Mouse (Mus musculus) neural tube, embryonic 11.5 days (tissue): Measurements from ENCODE around the gene Pigf. TPM values are rescaled to one million over a fixed set of nuclear protein-coding genes. Genes with fewer than 3 reads are reported as not detected.
A peak's percentile ranks its signal among the peaks of the same experiment; 100 is the strongest.

ENCODE experiments used
- ATAC-seq: fragments of 200-750 bp; cut with Nextera tagmentation; 2 replicates; pipeline ENCODE4 v1.8.0; 2017; ENCODE audit warnings: moderate number of reproducible peaks, mild to moderate bottlenecking, moderate TSS enrichment, moderate library complexity; ENCODE audit not compliant: insufficient read depth, low FRiP score, low TSS enrichment
- DNase-seq: peaks from one replicate; pipeline ENCODE4 v3.0.0-alpha.2; 2015; ENCODE audit warnings: low spot score
- H3K27ac ChIP-seq: fragments of 300-500 bp; sonication (generic); 2 replicates; pipeline ENCODE4 v1.5.1; 2014; ENCODE audit warnings: low read depth, mild to moderate bottlenecking, low read length
- H3K27me3 ChIP-seq: fragments of 300-500 bp; sonication (generic); 2 replicates; pipeline ENCODE4 v1.6.1; 2014; ENCODE audit warnings: mild to moderate bottlenecking, low read length, mixed read lengths; ENCODE audit not compliant: control insufficient read depth, insufficient read depth
- H3K36me3 ChIP-seq: fragments of 300-500 bp; sonication (generic); 2 replicates; pipeline ENCODE4 v1.6.1; 2014; ENCODE audit warnings: mild to moderate bottlenecking, low read length, moderate library complexity, mixed read lengths; ENCODE audit not compliant: control insufficient read depth, insufficient read depth
- H3K4me1 ChIP-seq: fragments of 300-500 bp; sonication (generic); 2 replicates; pipeline ENCODE4 v1.6.1; 2014; ENCODE audit warnings: low read length, mixed read lengths; ENCODE audit not compliant: control insufficient read depth, insufficient read depth
- H3K4me2 ChIP-seq: fragments of 300-500 bp; sonication (generic); 2 replicates; pipeline ENCODE4 v1.6.1; 2014; ENCODE audit warnings: low read depth, mild to moderate bottlenecking, moderate library complexity
- H3K4me3 ChIP-seq: fragments of 300-500 bp; sonication (generic); 2 replicates; pipeline ENCODE4 v1.5.1; 2014; ENCODE audit warnings: low read depth, low read length
- H3K9ac ChIP-seq: fragments of 300-500 bp; sonication (generic); 2 replicates; pipeline ENCODE4 v1.6.1; 2014; ENCODE audit warnings: mild to moderate bottlenecking, low read length
- H3K9me3 ChIP-seq: fragments of 300-500 bp; sonication (generic); 2 replicates; pipeline ENCODE4 v1.6.1; 2016; ENCODE audit warnings: low read length; ENCODE audit not compliant: control insufficient read depth
- WGBS: fragments of 180-500 bp; shearing (Covaris S2); extraction: QIAGEN DNeasy Blood & Tissue Kit; methylation state at CpG from one replicate; pipeline ENCODE4 v1.1.7; 2014; 5-methylcytosine and 5-hydroxymethylcytosine counted together
- polyA plus RNA-seq: library from polyadenylated mRNA; unstranded; fragments of >200 nt; fragmentation: Nextera tagmentation; extraction: Ambion mirVana; gene quantifications from 2 replicates; pipeline ENCODE4 v1.2.1, GENCODE M21; 2014

Pigf gene
- polyA plus RNA-seq, 1 experiment from 2014 or later = 39.2 TPM

DNA sequence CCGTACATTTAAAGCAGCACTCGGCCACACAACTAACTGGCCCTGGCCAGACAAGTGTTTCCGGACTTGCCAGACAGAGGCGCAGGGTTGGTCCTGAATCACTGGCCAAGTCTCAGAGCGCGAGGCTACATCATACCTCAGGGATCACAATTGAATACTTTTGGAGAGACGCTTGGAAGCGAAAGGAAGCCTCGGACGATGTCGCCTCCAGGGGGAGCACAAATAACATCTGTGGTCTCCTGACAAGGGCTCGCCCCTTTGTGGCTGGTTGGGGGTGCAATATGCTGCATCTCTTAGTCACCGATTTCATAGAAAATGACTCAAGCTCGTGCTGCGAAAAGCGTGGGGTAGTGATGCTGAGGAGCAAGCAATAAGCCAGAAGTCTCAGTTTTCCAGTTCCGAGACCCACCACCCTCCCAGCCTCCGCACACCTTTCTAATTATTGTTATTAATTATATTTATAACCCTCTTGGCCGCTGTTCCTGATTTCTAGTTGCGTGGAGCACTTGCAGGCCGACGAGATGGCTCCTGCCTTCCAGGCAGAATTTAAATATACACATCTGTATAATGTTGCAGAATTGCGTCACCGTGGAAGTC is 62.8 kb downstream of the Pigf start:
- ATAC-seq (peak; percentile 60), DNase-seq (peak; percentile 88)
- Histone ChIP-seq H3K27ac (peak overlapping the region; percentile 80), H3K9ac (peak overlapping the region; percentile 84), H3K9me3 (no peaks in the 10 kb centered on the region), H3K4me1 (peaks cover 16% of the 10 kb centered on the region), H3K4me2 (peak overlapping the region; percentile 84), H3K36me3 (no peaks in the 10 kb centered on the region), H3K27me3 (no peaks in the 10 kb centered on the region), H3K4me3 (peak overlapping the region; percentile 75)
- whole genome bisulfite sequencing = 0% methylated on average over 24 of the region's 24 CpGs

DNA sequence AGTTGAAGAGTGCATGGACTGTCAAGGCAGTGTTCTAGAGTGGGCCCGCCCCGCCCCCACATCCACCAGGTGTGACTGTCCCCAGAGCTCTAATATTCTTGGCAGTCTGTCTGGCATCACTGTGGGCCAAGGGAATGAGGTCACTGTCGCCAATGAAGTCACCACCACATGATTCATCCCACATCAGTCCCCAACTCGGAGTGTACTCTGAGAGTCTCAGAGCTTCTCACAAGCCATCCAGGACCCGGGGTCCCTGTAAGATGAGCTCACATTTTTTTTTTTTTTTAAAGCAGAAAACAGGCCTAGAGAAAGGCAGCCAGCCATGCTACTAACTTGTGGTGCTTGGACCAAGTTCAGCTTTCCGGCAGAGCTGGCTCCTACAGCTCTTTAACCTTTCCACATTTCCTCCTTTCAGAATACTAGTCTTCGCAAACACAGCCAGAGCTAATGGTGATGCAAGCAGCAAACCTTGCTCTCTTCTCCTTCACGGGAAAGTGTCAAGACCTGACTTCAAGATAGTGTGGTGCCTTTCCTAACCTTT is 63.8 kb downstream of the Pigf start:
- Histone ChIP-seq H3K4me3 (no peak overlapping the region), H3K27ac (no peak overlapping the region), H3K9ac (no peak overlapping the region), H3K4me2 (no peak overlapping the region; the same call in 1 of the 2 replicates), H3K27me3 (no peaks in the 10 kb centered on the region), H3K36me3 (no peaks in the 10 kb centered on the region), H3K4me1 (peaks cover 16% of the 10 kb centered on the region), H3K9me3 (no peaks in the 10 kb centered on the region)
- ATAC-seq (no peak), DNase-seq (no peak)
- WGBS = 73% methylated on average over 8 of the region's 8 CpGs

DNA sequence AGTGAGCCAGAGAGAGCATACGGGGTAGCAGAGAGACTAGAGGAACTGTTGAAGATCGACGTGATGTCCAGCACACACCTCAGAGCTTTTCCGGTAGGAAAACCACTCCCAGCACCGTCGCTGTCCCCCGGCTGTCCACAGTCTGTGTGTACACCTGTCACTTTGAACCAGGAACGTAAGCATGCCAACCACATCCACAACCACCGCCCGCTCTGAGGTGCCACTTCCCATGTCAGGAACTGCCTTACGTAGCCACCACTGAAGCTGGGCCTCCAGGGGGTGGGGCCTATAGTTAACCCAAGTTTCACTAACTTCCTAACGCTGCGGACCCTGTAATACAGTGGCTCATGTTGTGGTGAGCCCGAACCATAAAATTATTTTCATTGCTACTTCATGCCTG is 67.2 kb downstream of the Pigf start:
- no peak for ATAC-seq
- 90% methylated on average over 14 of the region's 14 CpGs for WGBS

DNA sequence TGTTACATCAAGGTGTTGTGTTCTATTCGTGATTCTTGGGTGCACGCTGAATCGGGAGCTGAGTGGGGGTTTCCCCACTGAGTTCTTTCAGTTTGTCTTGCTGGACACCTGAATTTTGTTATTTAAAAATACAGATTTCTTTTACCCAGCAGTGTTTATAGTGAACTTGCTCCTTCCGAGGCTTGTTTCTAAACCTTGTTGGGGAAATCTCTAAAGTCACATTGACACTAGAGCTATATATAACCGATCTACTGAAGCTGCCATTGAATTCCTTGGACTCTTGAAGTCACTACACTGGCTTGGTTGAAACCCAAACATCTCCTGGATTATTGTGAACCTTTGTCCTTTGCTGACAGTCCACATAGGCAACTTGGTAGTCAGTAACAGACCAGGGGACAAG is 68.0 kb downstream of the Pigf start:
- no peak for DNase-seq
- Histone ChIP-seq H3K4me3 (no peak overlapping the region), H3K4me1 (0 out of 2 replicates have a peak, but pooled peaks cover 5% of the 10 kb centered on the region), H3K9ac (no peak overlapping the region), H3K27ac (no peak overlapping the region), H3K4me2 (no peak overlapping the region), H3K36me3 (no peaks in the 10 kb centered on the region), H3K9me3 (no peaks in the 10 kb centered on the region), H3K27me3 (no peaks in the 10 kb centered on the region)
- 95% methylated on average over 5 of the region's 5 CpGs for WGBS
- no peak for ATAC-seq

More for the DNA sequence above, 67.2 kb downstream of the Pigf start:
- DNase-seq = no peak
- H3K4me1 ChIP-seq = 0 out of 2 replicates have a peak, but pooled peaks cover 5% of the 10 kb centered on the region
- no peak overlapping the region for H3K4me2 ChIP-seq
- no peak overlapping the region for H3K27ac ChIP-seq
- H3K4me3 ChIP-seq = no peak overlapping the region
- H3K9me3 ChIP-seq = no peaks in the 10 kb centered on the region
- no peak overlapping the region for H3K9ac ChIP-seq
- H3K36me3 ChIP-seq = no peaks in the 10 kb centered on the region
- H3K27me3 ChIP-seq = no peaks in the 10 kb centered on the region

DNA sequence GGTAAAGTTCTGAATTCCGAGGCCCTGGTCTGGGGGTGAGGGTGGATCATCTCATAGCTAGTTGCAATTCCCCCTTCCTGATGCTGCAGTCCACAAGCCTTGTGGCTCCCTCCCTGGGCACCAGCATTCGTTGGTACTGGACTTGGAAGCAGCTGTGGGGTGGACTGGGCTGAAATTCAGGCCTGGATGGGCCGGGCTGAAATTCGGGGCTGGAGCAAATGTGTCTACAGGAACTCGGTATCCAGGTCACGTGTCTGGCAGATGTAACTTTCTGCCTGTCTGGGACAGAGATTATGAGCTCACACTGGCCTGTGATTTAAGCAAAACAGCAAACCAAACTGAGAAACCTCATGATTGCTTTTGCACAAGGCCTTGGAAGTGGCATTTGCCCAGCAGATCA is 76.4 kb downstream of the Pigf start:
- Histone ChIP-seq H3K4me2 (no peak overlapping the region), H3K9ac (no peak overlapping the region), H3K36me3 (no peaks in the 10 kb centered on the region), H3K27ac (no peak overlapping the region), H3K27me3 (no peaks in the 10 kb centered on the region), H3K4me1 (no peaks in the 10 kb centered on the region), H3K4me3 (no peak overlapping the region), H3K9me3 (no peaks in the 10 kb centered on the region)
- DNase-seq (no peak), ATAC-seq (no peak)
- 69% methylated on average over 6 of the region's 6 CpGs for WGBS

DNA sequence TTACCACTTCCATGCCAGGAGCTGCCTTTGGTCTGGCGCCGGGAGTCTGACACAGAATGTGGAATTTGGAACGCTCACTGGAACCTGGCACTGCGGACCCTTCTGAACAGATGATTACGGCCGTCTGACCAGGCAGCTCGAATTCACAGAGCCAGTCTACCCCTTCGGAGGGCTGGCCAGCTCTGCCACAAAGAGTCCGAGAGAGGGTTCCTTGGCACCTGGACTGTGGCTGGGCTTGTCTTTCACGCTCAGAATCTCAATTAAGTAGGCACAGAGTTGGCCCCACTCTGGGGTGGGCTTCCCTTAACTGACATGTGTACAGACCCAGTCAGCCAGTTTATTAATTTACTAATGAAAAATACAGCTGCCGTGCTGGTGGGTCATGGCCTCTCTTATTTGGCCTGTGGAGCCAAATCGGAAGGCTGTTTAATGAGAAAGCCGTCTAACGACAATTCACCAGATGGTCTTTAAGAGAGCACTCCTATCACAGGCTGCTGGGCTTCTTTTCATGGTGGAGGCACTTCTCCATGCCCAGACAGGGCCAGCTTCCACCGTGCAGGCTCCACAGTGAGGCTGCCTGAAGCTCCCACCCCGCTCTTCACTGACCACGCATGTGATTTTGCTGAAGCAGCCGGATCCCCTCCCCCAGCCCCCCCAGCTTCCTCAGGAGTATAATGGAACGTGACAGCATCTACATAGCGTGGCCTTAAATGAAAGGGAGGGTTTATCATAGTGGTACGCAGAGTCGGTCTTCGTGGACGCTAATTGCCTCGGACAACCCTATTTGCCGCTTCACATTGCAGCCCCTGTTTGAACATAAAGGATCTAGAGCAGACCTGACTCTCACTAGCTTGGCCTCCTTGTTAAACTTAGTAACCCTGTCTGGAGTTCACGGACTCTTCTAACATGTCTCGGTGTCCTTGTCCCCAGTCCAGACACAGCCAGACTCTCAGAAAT is 77.1 kb downstream of the Pigf start, which contains the start of gene Atp6v1e2:
Gene Atp6v1e2 (minus strand): TSS at position 58 of the 957 bp plus-strand sequence.
- H3K4me1 ChIP-seq = no peaks in the 10 kb centered on the region
- ATAC-seq = no peak
- H3K9ac ChIP-seq = no peak within 1 kb of the TSS
- 82% methylated on average over 28 of the region's 28 CpGs for WGBS
- no peak for DNase-seq
- H3K36me3 ChIP-seq = no peaks in the 10 kb centered on the region
- no peaks in the 10 kb centered on the region for H3K9me3 ChIP-seq
- H3K4me3 ChIP-seq = no peak within 1 kb of the TSS
- H3K27ac ChIP-seq = no peak within 1 kb of the TSS
- no peaks in the 10 kb centered on the region for H3K27me3 ChIP-seq
- H3K4me2 ChIP-seq = no peak within 1 kb of the TSS

Other genes with a start within 250 kb of the Pigf start
- gene Tmem247, start 108.1 kb downstream of the Pigf start, polyA plus RNA-seq = not detected in 2 replicates
- gene Atp6v1e2, start 77.5 kb downstream of the Pigf start, polyA plus RNA-seq = not detected in 2 replicates
- gene Rhoq, start 62.3 kb downstream of the Pigf start, polyA plus RNA-seq = 12.2 and 13.8 TPM in 2 replicates
- gene Cript, start 144 bp upstream of the Pigf start, polyA plus RNA-seq = 180 and 192 TPM in 2 replicates
- gene Socs5, start 82.3 kb upstream of the Pigf start, polyA plus RNA-seq = 15.4 and 16.8 TPM in 2 replicates
- 74.1 and 79.4 TPM in 2 replicates for gene Mcfd2, start 240.5 kb upstream of the Pigf start, polyA plus RNA-seq